Mouse (Mus musculus) urinary bladder, postnatal 14 days (tissue): ENCODE measurements at regions not wholly inside any gene's neighbourhood (a gene's known extent, or its start where the extent isn't known, plus 50 kb on each side); places are given as distances from the start of the nearest gene placed in this dataset.
A peak's percentile ranks its signal among the peaks of the same experiment; 100 is the strongest.

Experiments
- DNase-seq: peaks from one replicate; pipeline ENCODE4 v3.0.0; 2021; ENCODE audit warnings: low spot score

- DNase-seq, result no peak
Observed at GRCm38 (mm10) chr5:18080761-18081160, 118.4 kb downstream of the Gnat3 start.

- no peak for DNase-seq
Observed at GRCm38 (mm10) chr5:18082219-18082618, 119.9 kb downstream of the Gnat3 start.

- DNase-seq, result no peak
Observed at GRCm38 (mm10) chr5:18083789-18084188, 121.4 kb downstream of the Gnat3 start.

GRCm38 (mm10) chr5:18085456-18085855, 123.1 kb downstream of the Gnat3 start:
- no peak for DNase-seq

- peak; percentile 47 for DNase-seq
Observed at GRCm38 (mm10) chr5:18087919-18088445, 125.6 kb downstream of the Gnat3 start.

- DNase-seq, result no peak
Observed at GRCm38 (mm10) chr5:18089956-18090355, 127.6 kb downstream of the Gnat3 start.

- DNase-seq, result no peak
Observed at GRCm38 (mm10) chr5:18114905-18115689, 152.7 kb downstream of the Gnat3 start.

GRCm38 (mm10) chr5:18135794-18136678, 173.7 kb downstream of the Gnat3 start:
- DNase-seq, result no peak

- DNase-seq, result no peak
Observed at GRCm38 (mm10) chr5:18137450-18138061, 175.2 kb downstream of the Gnat3 start.

- no peak for DNase-seq
Observed at GRCm38 (mm10) chr5:18152241-18152640, 189.9 kb downstream of the Gnat3 start.

GRCm38 (mm10) chr5:18153703-18154102, 191.4 kb downstream of the Gnat3 start:
- DNase-seq, result no peak

- no peak for DNase-seq
Observed at GRCm38 (mm10) chr5:18163515-18163914, 196.6 kb downstream of the Gnai1 start.

GRCm38 (mm10) chr5:18177810-18178209, 182.3 kb downstream of the Gnai1 start:
- no peak for DNase-seq

GRCm38 (mm10) chr5:18211395-18212057, 148.6 kb downstream of the Gnai1 start:
- no peak for DNase-seq
